Mouse (Mus musculus): ENCODE results near the gene Tmem14c. TPM values are rescaled to one million over a fixed set of nuclear protein-coding genes. Genes with fewer than 3 reads are reported as not detected.

Tmem14c gene
- polyA plus RNA-seq, 3 experiments from 2014 or later, result 130 to 207 (median 140) TPM

DNA sequence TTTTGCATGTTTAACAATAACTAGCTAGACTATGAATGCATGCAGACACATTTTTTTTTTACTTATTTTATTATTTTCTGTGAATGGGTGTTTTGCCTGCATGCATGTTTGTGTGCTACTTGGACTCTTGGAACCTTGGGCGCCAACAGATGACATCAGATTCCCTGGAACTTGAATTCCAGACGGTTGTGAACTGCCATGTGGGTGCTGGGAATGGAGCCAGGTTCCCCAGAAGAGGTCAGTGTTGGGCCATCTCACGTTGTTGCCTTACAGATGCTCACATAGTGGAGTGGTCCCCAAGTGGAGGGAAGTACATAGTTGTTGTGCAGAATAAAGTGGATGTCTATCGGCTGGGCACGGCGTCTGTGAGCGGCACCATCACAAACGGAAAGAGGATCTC lies 7.1 kb upstream of the Tmem14c start:
- no peak for ATAC-seq

DNA sequence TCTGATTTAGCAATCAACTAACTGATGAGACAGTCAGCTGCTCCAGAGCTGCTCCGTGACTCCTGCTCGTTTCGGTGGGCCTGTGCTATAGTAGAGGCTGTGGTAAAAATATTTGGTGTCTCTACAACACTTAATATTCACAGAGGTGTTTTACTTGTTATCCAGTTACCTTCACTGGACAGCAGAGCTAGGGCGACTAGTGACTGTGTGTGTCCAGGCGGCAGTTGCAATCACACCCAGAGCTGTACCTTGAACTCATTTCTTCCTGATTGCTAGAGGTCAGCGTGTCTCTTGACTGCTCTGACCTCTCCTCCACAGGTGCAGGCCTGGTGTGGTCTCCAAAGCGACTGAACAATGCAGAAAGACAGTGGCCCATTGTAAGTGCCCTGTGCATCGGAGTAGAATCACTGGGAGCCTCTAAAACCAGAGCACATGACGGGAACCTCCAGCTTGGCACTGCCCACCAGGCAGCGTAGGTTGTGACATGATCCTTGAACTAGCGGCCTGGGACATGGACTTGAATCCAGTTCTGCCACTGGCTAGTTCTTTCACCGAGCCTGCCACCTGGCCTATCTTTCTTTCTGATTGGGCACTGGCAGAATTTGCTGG lies 809 bp downstream of the Tmem14c start:
- no peak for ATAC-seq

DNA sequence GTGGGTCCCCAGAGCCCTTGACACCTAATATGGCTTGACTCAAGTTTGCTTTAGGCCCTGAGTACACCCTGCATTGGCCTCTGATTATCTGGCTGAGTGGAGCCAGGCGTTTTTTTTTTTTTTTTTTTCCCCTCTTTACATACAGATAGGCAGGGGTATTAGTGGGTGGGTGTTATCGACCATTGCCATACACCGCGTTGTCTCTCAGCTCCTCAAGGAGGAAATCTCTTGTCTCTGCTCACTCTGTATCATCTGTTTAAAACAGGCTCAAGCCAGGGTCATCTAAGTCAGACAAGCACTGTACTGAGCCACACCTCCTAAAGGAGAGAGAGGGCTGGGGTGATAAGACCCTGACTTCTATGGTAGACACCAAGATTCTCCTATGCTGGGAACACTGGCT lies 1.7 kb downstream of the Tmem14c start:
- no peak for ATAC-seq

DNA sequence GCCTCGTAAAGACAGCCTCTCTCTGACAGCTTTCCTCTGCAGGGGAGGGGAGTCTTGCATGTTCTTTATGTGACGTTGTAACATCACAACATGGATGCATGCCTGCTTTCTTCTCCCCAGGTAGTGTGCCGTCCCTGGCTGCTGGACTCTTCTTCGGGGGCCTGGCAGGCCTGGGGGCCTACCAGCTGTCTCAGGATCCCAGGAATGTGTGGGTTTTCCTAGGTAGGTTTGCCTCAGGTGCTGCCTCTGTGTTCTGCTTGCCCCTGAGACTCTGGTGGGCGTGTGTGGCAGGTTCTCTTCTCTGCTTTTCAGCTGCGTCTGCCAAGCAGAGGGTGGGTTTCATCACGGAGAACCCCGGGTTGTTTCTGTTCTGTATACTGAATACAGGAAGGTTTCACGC lies 2.1 kb downstream of the Tmem14c start:
- no peak for ATAC-seq

DNA sequence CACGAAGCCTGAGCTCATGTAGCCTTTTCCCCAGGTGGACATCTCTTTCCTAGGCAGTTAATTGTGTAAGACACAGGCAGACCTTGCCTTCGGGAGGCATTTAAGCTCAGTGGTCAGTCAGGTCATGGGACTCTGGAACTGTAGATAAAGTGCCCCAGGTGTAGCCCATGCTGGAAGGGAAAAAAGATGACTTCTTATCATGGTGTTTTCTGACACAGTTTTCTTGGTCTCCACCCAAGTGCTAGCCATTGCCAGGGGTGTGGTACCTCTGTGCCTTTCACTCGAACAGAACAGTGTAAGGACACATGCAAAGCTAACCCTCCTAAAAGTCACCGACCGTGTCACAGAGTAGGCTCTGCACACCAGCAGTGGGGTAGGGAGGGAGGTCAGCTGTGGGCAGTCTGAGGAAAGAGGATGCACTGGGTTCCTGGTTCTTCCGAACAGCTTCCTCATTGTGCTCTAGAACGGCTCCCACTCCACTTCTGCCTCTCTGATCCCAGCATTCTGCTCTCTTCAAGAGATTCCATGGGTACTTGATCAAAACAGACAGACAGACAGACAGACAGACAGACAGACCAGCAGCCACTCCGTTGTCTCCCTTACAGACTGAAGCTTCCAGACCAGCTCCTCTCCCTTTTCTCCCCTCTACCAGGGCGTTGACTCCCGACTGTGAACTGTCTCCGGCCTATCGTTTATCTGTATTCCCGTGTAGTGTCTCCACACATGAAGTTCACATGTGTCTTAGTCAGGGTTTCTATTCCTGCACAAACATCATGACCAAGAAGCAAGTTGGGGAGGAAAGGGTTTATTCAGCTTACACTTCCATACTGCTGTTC lies 2.9 kb downstream of the Tmem14c start:
- ATAC-seq, result no peak

DNA sequence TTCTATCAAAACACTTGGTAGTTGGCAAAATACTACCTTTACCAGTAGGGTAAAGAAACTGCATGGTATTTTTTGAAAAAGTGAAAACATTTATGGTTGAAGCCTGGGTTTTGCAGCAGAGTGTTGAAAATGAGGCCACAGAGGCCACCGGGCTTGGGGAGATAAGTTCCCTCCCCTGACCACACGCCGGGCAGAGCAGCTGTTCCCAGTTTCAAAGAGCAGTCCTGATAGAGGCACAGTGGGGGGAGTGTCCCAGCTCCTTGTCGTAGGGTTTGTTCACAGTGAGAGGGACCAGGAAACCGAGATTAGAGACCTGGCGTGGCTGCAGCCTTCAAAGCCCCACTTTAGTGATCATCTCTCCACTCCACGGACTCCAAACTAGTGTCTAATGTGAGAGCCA lies 4.4 kb downstream of the Tmem14c start:
- no peak for ATAC-seq

DNA sequence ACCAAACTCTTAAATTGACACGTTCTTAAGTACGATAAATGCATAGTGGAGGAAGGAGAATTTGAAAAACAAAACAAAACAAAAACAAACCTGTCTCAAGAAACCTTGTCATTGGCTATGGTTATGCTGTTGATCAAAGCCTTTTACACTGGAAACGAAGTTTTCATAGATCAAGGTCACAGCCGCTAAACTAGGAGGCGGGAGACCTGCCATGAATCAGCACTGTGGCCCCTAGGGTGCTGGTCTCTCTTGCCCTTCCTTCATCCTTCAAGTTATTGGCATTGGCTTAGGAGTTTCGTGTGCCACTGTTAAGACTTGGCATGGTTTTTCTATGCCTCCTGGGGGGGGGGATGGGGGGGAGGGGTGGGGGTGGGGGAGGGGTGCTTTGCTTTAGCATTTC lies 5.5 kb downstream of the Tmem14c start:
- no peak for ATAC-seq

DNA sequence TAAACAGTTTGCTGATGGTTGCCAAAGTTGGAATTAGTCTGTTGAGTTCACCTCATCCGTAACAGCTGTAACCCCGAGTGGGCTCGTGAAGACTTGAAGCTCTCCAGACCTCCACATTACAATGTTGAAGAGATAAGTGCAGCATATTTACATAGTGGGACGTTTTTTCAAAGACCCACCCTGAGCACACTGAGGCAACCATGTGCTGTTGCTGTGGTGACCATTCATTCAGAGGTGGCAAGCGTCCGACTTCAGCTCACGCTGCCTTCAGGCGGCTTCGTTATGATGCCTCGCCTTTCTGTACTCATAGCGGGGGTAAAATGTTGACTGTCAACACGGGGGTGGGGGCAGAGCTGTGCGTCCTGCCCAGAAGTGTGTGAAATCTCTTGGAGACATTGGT lies 6.0 kb downstream of the Tmem14c start:
- no peak for ATAC-seq

DNA sequence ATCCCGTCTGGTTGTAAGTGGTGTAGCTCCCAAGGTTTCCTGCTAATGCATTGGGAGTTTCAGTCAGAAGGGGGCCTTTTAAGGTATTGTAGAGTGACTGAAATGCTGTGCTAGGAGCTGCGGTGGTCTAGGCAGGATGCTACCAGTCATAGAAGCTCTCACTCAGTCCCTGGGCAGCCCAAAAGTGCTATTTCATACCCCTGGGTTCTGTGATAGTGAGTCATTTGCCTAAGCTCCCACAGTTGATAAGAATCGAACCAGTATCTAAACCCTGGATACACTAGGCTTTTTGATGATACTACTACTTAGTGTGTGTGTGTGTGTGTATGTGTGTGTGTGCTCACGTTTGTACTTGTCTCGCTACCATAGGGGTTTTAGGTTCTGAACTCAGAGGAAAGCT lies 14.0 kb downstream of the Tmem14c start:
- ATAC-seq, result no peak

DNA sequence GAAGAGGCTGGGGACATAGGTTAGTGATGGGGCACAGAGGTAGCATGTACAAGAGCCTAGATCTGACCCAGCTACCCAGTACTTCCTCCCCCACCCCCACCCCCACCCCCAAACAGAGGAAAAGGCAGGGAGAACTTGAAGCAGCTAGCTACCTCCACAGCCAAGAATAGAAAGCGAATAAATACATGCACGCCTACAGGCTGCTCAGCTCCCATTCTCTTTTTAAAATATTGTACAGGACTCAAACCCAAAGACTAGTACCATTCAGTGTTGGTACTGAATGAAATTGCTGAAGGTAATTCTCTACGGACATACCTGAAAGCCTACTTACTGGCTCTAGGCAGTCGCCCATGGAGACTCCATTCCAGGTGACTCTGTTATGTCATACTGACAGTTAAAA lies 26.4 kb downstream of the Tmem14c start:
- ATAC-seq, result no peak

DNA sequence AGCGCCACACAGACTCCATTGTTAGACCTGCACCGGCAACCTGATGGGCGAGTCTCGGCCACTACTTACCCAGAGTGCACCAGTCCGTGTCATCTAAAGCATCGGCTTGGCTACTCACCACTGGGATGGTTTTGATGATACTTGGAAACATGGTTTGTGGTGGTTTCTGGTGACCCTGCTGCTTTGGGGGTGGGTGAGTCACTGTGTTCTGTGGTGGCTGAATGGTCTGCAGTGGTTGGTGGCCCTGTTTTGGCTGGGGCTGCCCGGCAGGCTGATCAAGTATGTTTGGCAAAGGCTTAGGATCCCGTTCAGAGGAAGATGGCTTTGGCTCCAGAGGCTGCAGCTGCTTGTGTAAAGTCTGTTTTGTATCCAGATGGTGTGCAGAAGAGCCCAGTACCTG lies 29.8 kb downstream of the Tmem14c start:
- no peak for ATAC-seq

DNA sequence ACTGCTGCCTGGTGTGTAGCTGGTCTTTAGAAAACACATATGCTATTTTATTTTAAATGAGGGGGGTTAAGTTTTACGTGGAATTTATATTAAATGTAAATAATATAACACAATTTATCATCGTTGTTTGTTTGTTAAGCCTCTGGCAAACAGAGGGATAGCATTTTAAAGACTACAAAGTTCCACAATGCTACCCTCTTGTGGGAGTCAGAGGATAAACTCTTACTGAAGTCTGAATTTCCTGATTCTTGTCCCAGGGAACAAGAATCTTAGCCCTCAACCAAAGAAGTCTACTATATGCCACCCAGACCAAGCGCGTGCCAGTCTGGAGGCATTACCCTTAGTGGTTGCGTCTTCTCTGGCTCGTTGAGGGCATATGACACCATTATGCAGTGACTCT lies 31.2 kb downstream of the Tmem14c start:
- no peak for ATAC-seq

DNA sequence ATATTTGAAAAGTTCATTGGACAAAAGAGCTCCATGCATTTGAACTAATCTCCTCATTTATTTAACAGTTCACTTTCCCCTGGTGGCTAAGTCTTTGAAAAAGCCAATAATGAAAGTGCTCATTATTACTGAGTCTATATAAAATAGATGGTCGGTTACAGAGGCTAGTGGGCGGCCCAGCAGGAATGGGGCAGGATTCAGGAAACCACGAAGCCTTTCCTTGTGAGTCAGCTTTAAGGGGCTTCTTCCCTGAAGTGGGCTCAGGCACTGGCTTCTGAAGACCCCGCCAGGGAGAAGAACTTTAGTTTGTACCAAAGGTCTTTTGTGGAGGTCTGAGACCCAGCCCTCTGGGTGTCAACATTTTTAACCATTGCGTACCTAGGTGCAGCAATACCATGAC lies 35.9 kb downstream of the Tmem14c start:
- ATAC-seq, result no peak

DNA sequence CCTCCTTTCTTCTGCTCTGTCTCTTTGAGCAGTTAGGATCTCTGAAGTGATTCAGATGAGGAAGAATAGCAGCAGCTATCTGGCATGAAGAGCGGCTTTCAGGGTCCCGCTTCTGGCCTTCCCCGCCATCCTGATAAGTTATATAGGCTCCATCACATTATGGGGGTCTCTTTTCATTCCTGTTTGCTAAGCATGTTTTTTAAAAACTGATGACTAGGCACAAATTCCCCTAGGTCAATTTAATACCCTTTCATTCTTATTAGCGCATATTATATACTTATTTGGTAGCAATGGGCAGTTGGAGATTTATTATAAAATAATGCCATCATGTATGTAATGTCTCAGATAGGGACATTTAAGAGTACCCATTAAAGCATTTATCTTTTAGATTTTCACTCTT lies 51.5 kb downstream of the Tmem14c start:
- ATAC-seq, result no peak

DNA sequence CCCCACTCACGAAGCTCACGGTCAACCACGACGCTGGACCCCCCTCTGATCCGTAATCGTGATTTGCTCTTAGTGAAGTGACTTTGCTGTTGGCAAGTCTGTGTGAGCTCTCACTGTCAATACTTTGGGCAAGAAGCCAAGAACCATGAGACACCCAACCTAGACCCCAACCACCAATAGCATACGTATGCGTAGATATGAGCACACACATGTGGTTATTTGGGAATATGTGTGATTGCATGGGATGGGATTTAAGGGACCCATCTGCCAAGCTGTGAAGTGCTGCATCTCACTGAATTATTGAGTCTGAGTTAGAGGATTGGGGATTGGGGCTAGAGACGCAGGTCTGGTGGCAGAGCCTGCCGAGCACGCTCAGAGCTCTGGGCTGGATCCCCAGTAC lies 55.5 kb downstream of the Tmem14c start:
- ATAC-seq, result no peak

Other genes with a start within 250 kb of the Tmem14c start
- 1 to 10 TPM in 1 of 3 experiments, under 1 TPM in 1, not detected in 1; 0.17 to 1.1 TPM for gene Gcnt2, start 156.5 kb upstream of the Tmem14c start, polyA plus RNA-seq (2017; shearing (Covaris generic))
- gene Pak1ip1, start 15.3 kb upstream of the Tmem14c start, polyA plus RNA-seq (2017; shearing (Covaris generic)), result 100 to 1,000 TPM in 1 of 3 experiments, 10 to 100 TPM in 2; 75.7 to 103 (median 84.7) TPM
- under 1 TPM in 1 of 3 experiments, not detected in 2; 0.13 TPM for gene Mak, start 63.4 kb downstream of the Tmem14c start, polyA plus RNA-seq (2017; shearing (Covaris generic))
- gene Gcm2, start 94.7 kb downstream of the Tmem14c start, polyA plus RNA-seq (2017; shearing (Covaris generic)), result under 1 TPM in 1 of 3 experiments, not detected in 2; 0.95 TPM
- gene Sycp2l, start 98.0 kb downstream of the Tmem14c start, polyA plus RNA-seq (2017; shearing (Covaris generic)), result under 1 TPM in 1 of 3 experiments, not detected in 2; 0.38 TPM
- gene Elovl2, start 204.1 kb downstream of the Tmem14c start, polyA plus RNA-seq (2017; shearing (Covaris generic)), result not detected
- gene Smim13, start 233.6 kb downstream of the Tmem14c start, polyA plus RNA-seq (2017; shearing (Covaris generic)), result 1 to 10 TPM; 2.3 to 4.8 (median 3.1) TPM